Mouse (Mus musculus): Measurements from ENCODE around the gene Gna15.

Gna15 gene

GRCm38 (mm10) chr10:81467670-81468235 is 56.3 kb downstream of the Gna15 start:
- DNase-seq (ENCODE audit: low spot score): no peak

- no peak for DNase-seq (ENCODE audit: low spot score)
These were observed 57.1 kb downstream of the Gna15 start for GRCm38 (mm10) chr10:81466881-81467280.

GRCm38 (mm10) chr10:81466066-81466465 is 58.0 kb downstream of the Gna15 start:
- no peak for DNase-seq (ENCODE audit: low spot score)

- DNase-seq (ENCODE audit: low spot score): peak; percentile 6
These were observed 58.8 kb downstream of the Gna15 start for GRCm38 (mm10) chr10:81465265-81465645.

- DNase-seq (ENCODE audit: low spot score): peak; percentile 57
These were observed 59.4 kb downstream of the Gna15 start for GRCm38 (mm10) chr10:81464405-81465264.

GRCm38 (mm10) chr10:81463531-81463930 is 60.5 kb downstream of the Gna15 start:
- DNase-seq (ENCODE audit: low spot score): peak; percentile 5

GRCm38 (mm10) chr10:81462917-81463316 is 61.1 kb downstream of the Gna15 start:
- peak; percentile 3 for DNase-seq (ENCODE audit: low spot score)

- peak; percentile 31 for DNase-seq (ENCODE audit: low spot score)
These were observed 61.6 kb downstream of the Gna15 start for GRCm38 (mm10) chr10:81462415-81462804.

GRCm38 (mm10) chr10:81461673-81462414 is 62.2 kb downstream of the Gna15 start:
- peak; percentile 3 for DNase-seq (ENCODE audit: low spot score)

- no peak for DNase-seq (ENCODE audit: low spot score)
These were observed 63.1 kb downstream of the Gna15 start for GRCm38 (mm10) chr10:81460951-81461350.

GRCm38 (mm10) chr10:81460471-81460870 is 63.6 kb downstream of the Gna15 start:
- DNase-seq (ENCODE audit: low spot score): no peak

GRCm38 (mm10) chr10:81459399-81459798 is 64.6 kb downstream of the Gna15 start:
- no peak for DNase-seq (ENCODE audit: low spot score)

- DNase-seq (ENCODE audit: low spot score): peak; percentile 3
These were observed 65.8 kb downstream of the Gna15 start for GRCm38 (mm10) chr10:81458267-81458666.

GRCm38 (mm10) chr10:81457624-81458023 is 66.4 kb downstream of the Gna15 start:
- peak; percentile 5 for DNase-seq (ENCODE audit: low spot score)

- peak; percentile 3 for DNase-seq (ENCODE audit: low spot score)
These were observed 67.0 kb downstream of the Gna15 start for GRCm38 (mm10) chr10:81456983-81457563.

- DNase-seq (ENCODE audit: low spot score): peak; percentile 3
These were observed 68.7 kb downstream of the Gna15 start, which contains the start of gene Nfic for GRCm38 (mm10) chr10:81455181-81455895. Gene Nfic, minus strand, starts transcription at chr10:81455635.

- no peak for DNase-seq (ENCODE audit: low spot score)
These were observed 69.9 kb downstream of the Gna15 start for GRCm38 (mm10) chr10:81454106-81454505.

- DNase-seq (ENCODE audit: low spot score): no peak
These were observed 71.1 kb downstream of the Gna15 start for GRCm38 (mm10) chr10:81452947-81453288.

All from testis, postnatal 14 days (tissue).